11 mouse cellular contexts compared by ENCODE assay signal in genomic region chr1:155529120-155529963, GRCm38 (mm10). TPM values are rescaled to one million over a fixed set of nuclear protein-coding genes. Genes with fewer than 3 reads are reported as not detected.
DNase-seq lines count a peak whose midpoint lies in the region; ATAC-seq and TF ChIP-seq lines count a peak whose summit lies in the region.
"Had no signal": no experiment of that assay in that cellular context is flagged by ENCODE, and none has a peak within 500 bp of the region (broad histone marks: within the 10 kb centered on the region; RNA-seq: fewer than 3 reads in every experiment).

No protein-coding gene starts in this region.

- no peak for TF ChIP-seq CTCF in stomach, postnatal 0 days (IDR thresholded peaks at IDR 0.05; ENCODE audit: low read depth)

- peaks cover 31% of the 10 kb centered on the region for H3K27me3 ChIP-seq in midbrain, embryonic 10.5 days (ENCODE audit: low read depth, poor library complexity, severe bottlenecking)
- H3K27me3 ChIP-seq in midbrain, embryonic 16.5 days (ENCODE audit: control insufficient read depth, insufficient read depth, low read depth, low read length): no peaks in the 10 kb centered on the region
- no peaks in the 10 kb centered on the region for H3K27me3 ChIP-seq in hindbrain, embryonic 14.5 days (ENCODE audit: control insufficient read depth, insufficient read depth, low read length)
- H3K27me3 ChIP-seq in stomach, postnatal 0 days (ENCODE audit: control insufficient read depth, insufficient read depth, low read length): no peaks in the 10 kb centered on the region
- H3K27me3 ChIP-seq: lung, embryonic 15.5 days had no signal

- H3K27ac ChIP-seq in midbrain, embryonic 10.5 days (replicated peaks): peak overlapping the region; percentile 74
- H3K27ac ChIP-seq in midbrain, embryonic 16.5 days (ENCODE audit: low read length): no peak overlapping the region
- H3K27ac ChIP-seq in hindbrain, embryonic 14.5 days: no peak overlapping the region
- H3K27ac ChIP-seq in stomach, postnatal 0 days (replicated peaks): no peak overlapping the region
- H3K27ac ChIP-seq: lung, embryonic 15.5 days had no signal

- H3K9ac ChIP-seq in midbrain, embryonic 16.5 days (ENCODE audit: low read depth, low read length): no peak overlapping the region
- no peak overlapping the region for H3K9ac ChIP-seq in hindbrain, embryonic 14.5 days
- no peak overlapping the region for H3K9ac ChIP-seq in stomach, postnatal 0 days (ENCODE audit: low read length)
- H3K9ac ChIP-seq: lung, embryonic 15.5 days had no signal

- H3K4me3 ChIP-seq in midbrain, embryonic 10.5 days: no peak overlapping the region
- H3K4me3 ChIP-seq in midbrain, embryonic 16.5 days (ENCODE audit: low read depth, low read length): no peak overlapping the region
- no peak overlapping the region for H3K4me3 ChIP-seq in hindbrain, embryonic 14.5 days (replicated peaks; ENCODE audit: low read length)
- H3K4me3 ChIP-seq in stomach, postnatal 0 days (ENCODE audit: low read depth, low read length): no peak overlapping the region
- H3K4me3 ChIP-seq: lung, embryonic 15.5 days had no signal

- no peak for TF ChIP-seq EP300 in stomach, postnatal 0 days (optimal IDR thresholded peaks at IDR 0.05)

- peak; percentile 49 to 66 for DNase-seq in cerebellum, postnatal 14 days
- no peak for DNase-seq in midbrain, embryonic 10.5 days (ENCODE audit: low spot score)
- no peak for DNase-seq in hindbrain, embryonic 14.5 days (ENCODE audit: low spot score)
- DNase-seq in stomach, postnatal 0 days (ENCODE audit: low spot score): peak; percentile 47
- DNase-seq in thymus, postnatal 0 days (ENCODE audit: low spot score): no peak
- no peak for DNase-seq in layer of hippocampus, postnatal 10 days (ENCODE audit: low spot score in 2 of 2)
- DNase-seq: spleen, adult 18-20 months had no signal

- no peak; the same call in 1 of the 2 replicates for ATAC-seq in cerebellum, adult (ENCODE audit: insufficient number of reproducible peaks, low FRiP score, low TSS enrichment)
- no peak for ATAC-seq in midbrain, embryonic 16.5 days
- peak; percentile 52; the same call in 1 of the 2 replicates for ATAC-seq in hindbrain, embryonic 14.5 days (ENCODE audit: low FRiP score)
- ATAC-seq in stomach, postnatal 0 days (ENCODE audit: low FRiP score, low TSS enrichment): peak; percentile 66; the same call in 1 of the 2 replicates
- ATAC-seq: activated CD4-positive, CD25-positive, alpha-beta regulatory T cell, adult 4 months had no signal

- no peaks in the 10 kb centered on the region for H3K9me3 ChIP-seq in midbrain, embryonic 10.5 days (replicated peaks)
- H3K9me3 ChIP-seq in midbrain, embryonic 16.5 days (replicated peaks; ENCODE audit: control insufficient read depth, low read length, poor library complexity, severe bottlenecking): no peaks in the 10 kb centered on the region
- H3K9me3 ChIP-seq in hindbrain, embryonic 14.5 days (ENCODE audit: control insufficient read depth, low read length): no peaks in the 10 kb centered on the region
- no peaks in the 10 kb centered on the region for H3K9me3 ChIP-seq in stomach, postnatal 0 days (ENCODE audit: control insufficient read depth, low read length)
- H3K9me3 ChIP-seq: lung, embryonic 15.5 days had no signal

- H3K4me1 ChIP-seq in midbrain, embryonic 10.5 days: peaks cover 53% of the 10 kb centered on the region
- H3K4me1 ChIP-seq in midbrain, embryonic 16.5 days (ENCODE audit: control insufficient read depth, insufficient read depth, low read length): peaks cover 17% of the 10 kb centered on the region
- H3K4me1 ChIP-seq in hindbrain, embryonic 14.5 days (replicated peaks; ENCODE audit: control insufficient read depth, insufficient read depth, low read length): peaks cover 40% of the 10 kb centered on the region
- 0 out of 2 replicates have a peak, but pooled peaks cover 2% of the 10 kb centered on the region for H3K4me1 ChIP-seq in stomach, postnatal 0 days (replicated peaks; ENCODE audit: control insufficient read depth, insufficient read depth)

- 74% methylated on average over 19 of the region's 19 CpGs for WGBS in midbrain, embryonic 10.5 days
- 70% methylated on average over 19 of the region's 19 CpGs for WGBS in midbrain, embryonic 16.5 days
- WGBS in hindbrain, embryonic 14.5 days: 60% methylated on average over 19 of the region's 19 CpGs
- WGBS in stomach, postnatal 0 days: 70% methylated on average over 19 of the region's 19 CpGs

- H3K4me2 ChIP-seq in midbrain, embryonic 16.5 days (ENCODE audit: low read length): no peak overlapping the region
- no peak overlapping the region for H3K4me2 ChIP-seq in hindbrain, embryonic 14.5 days (replicated peaks)
- no peak overlapping the region for H3K4me2 ChIP-seq in stomach, postnatal 0 days (replicated peaks; ENCODE audit: low read depth)
- H3K4me2 ChIP-seq: lung, embryonic 15.5 days had no signal

- H3K36me3 ChIP-seq in midbrain, embryonic 10.5 days: no peaks in the 10 kb centered on the region
- no peaks in the 10 kb centered on the region for H3K36me3 ChIP-seq in midbrain, embryonic 16.5 days (ENCODE audit: control insufficient read depth, insufficient read depth, low read length)
- H3K36me3 ChIP-seq in hindbrain, embryonic 14.5 days (replicated peaks; ENCODE audit: control insufficient read depth, insufficient read depth): no peaks in the 10 kb centered on the region
- no peaks in the 10 kb centered on the region for H3K36me3 ChIP-seq in stomach, postnatal 0 days (ENCODE audit: control insufficient read depth, insufficient read depth, low read length)
- H3K36me3 ChIP-seq: lung, embryonic 15.5 days had no signal

RNA-seq across cellular contexts. Expression of gene Acbd6, which starts 28.6 kb away (rescaled TPM):
- polyA plus RNA-seq in midbrain, embryonic 10.5 days (2016; fragmentation: Nextera tagmentation; extraction: Ambion mirVana): 69.1 and 71.5 TPM in 2 replicates
- 95.7 and 96.0 TPM in 2 replicates for polyA plus RNA-seq in midbrain, embryonic 16.5 days (2015; fragmentation: Nextera tagmentation; extraction: Ambion mirVana)
- 99.5 and 103 TPM in 2 replicates for polyA plus RNA-seq in hindbrain, embryonic 14.5 days (2014; fragmentation: Nextera tagmentation; extraction: Ambion mirVana)
- polyA plus RNA-seq in stomach, postnatal 0 days (2015; fragmentation: Nextera tagmentation; extraction: Ambion mirVana): 55.9 and 57.6 TPM in 2 replicates
- polyA plus RNA-seq in thymus, postnatal 0 days (2015; fragmentation: Nextera tagmentation; extraction: Ambion mirVana): 112 and 114 TPM in 2 replicates
- 100 to 1,000 TPM; 112 to 121 TPM for total RNA-seq in layer of hippocampus, postnatal 10 days (2021)

Comparison
In these comparisons a context has a peak if more than half of its experiments do, and no peak if none do; other contexts are left out.
1. DNase-seq: peak in cerebellum, postnatal 14 days (2 of 2) and stomach, postnatal 0 days (single experiment); none in midbrain, embryonic 10.5 days (single experiment), hindbrain, embryonic 14.5 days (single experiment), thymus, postnatal 0 days (single experiment) and layer of hippocampus, postnatal 10 days (0 of 2).
2. ATAC-seq: peak in hindbrain, embryonic 14.5 days (single experiment) and stomach, postnatal 0 days (single experiment); none in cerebellum, adult (single experiment) and midbrain, embryonic 16.5 days (single experiment).